In genomic region chr7:135567582-135567981, GRCm38 (mm10) we compare ENCODE assay signal across 20 mouse cellular contexts. TPM values are rescaled to one million over a fixed set of nuclear protein-coding genes. Genes with fewer than 3 reads are reported as not detected.
DNase-seq lines count a peak whose midpoint lies in the region; ATAC-seq and TF ChIP-seq lines count a peak whose summit lies in the region.
"Had no signal": no experiment of that assay in that cellular context is flagged by ENCODE, and none has a peak within 500 bp of the region (broad histone marks: within the 10 kb centered on the region; RNA-seq: fewer than 3 reads in every experiment).

No protein-coding gene starts in this region.

- in situ Hi-C loops in Patski (cut with MboI; ENCODE audit: low pct_unique_long_range_greater_than_20kb): no loop called here

- no peak overlapping the region for H3K4me3 ChIP-seq in myocyte
- H3K4me3 ChIP-seq: embryonic facial prominence, embryonic 10.5 days; forebrain, embryonic 13.5 days; heart, embryonic 15.5 days; hindbrain, embryonic 13.5 days; intestine, embryonic 15.5 days had no signal

- POLR2A ChIA-PET in Patski (lab: Charles Lee): no interaction called here

- CTCF ChIA-PET in Patski (lab: Charles Lee): interaction anchor here (1.2 kb wide), 1 partner anchor 28 kb away, joined by 3 read pairs; no protein-coding TSS in a partner anchor

- no peaks in the 10 kb centered on the region for H3K36me3 ChIP-seq in myocyte (ENCODE audit: control insufficient read depth, insufficient read depth)
- H3K36me3 ChIP-seq: embryonic facial prominence, embryonic 10.5 days; heart, embryonic 15.5 days; hindbrain, embryonic 13.5 days; intestine, embryonic 15.5 days had no signal

- peak overlapping the region; percentile 24 for H3K4me2 ChIP-seq in myocyte (ENCODE audit: low read depth)
- H3K4me2 ChIP-seq: forebrain, embryonic 13.5 days; heart, embryonic 11.5 days; heart, embryonic 15.5 days; hindbrain, embryonic 13.5 days; intestine, embryonic 15.5 days had no signal

- no peak overlapping the region for H3ac ChIP-seq in myocyte (ENCODE audit: control insufficient read depth, insufficient read length)

- H3K79me2 ChIP-seq in myocyte (ENCODE audit: control insufficient read depth, insufficient read depth): no peaks in the 10 kb centered on the region

- ATAC-seq in Patski: peak; percentile 54
- ATAC-seq: forebrain, embryonic 13.5 days; hindbrain, postnatal 0 days; intestine, embryonic 15.5 days had no signal

- DNase-seq in 3134 (ENCODE audit: extremely low read depth, insufficient read length, low spot score) (peak; percentile 21), 3T3-L1 (ENCODE audit: low read depth, low spot score) (peak; percentile 62), Patski (ENCODE audit: low read depth, low spot score) (no peak)
- no peak for DNase-seq in right cerebral cortex, postnatal 36 days (ENCODE audit: low spot score in 2 of 2)
- no peak for DNase-seq in thymus, postnatal 36 days
- DNase-seq: cerebellum, adult 2 months; cerebellum, postnatal 10 days; gastrocnemius, postnatal 10 days; heart, adult 18-20 months; heart, postnatal 14 days had no signal

- TF ChIP-seq POLR2A in myocyte (IDR thresholded peaks at IDR 0.05; ENCODE audit: insufficient read length, low read depth): no peak

- H3K27me3 ChIP-seq in Patski (no peaks in the 10 kb centered on the region), myocyte (ENCODE audit: control insufficient read depth, insufficient read depth, insufficient read length) (no peaks in the 10 kb centered on the region)
- H3K27me3 ChIP-seq: CH12.LX; forebrain, embryonic 13.5 days; heart, embryonic 15.5 days; hindbrain, embryonic 13.5 days; intestine, embryonic 15.5 days had no signal

- no peak for TF ChIP-seq CTCF in Patski (IDR thresholded peaks at IDR 0.05)

TF ChIP-seq in myocyte, 11 proteins besides CTCF, POLR2A, EP300 and RAD21:
- TF ChIP-seq E2F4 (IDR thresholded peaks at IDR 0.05; ENCODE audit: insufficient read depth) (no peak), MYOD1 (IDR thresholded peaks at IDR 0.05; ENCODE audit: control insufficient read depth in 1 of 3, insufficient read length in 2 of 3, low read depth in 2 of 3) (peak in 1 of 3 experiments; percentile 11), TCF3 (IDR thresholded peaks at IDR 0.05; ENCODE audit: insufficient read length, low read depth) (no peak), MYOG (IDR thresholded peaks at IDR 0.05; ENCODE audit: control insufficient read depth in 1 of 3, insufficient read depth in 1 of 3, insufficient read length in 2 of 3, low read depth in 2 of 3) (no peak), REST (IDR thresholded peaks at IDR 0.05; ENCODE audit: insufficient read depth, insufficient read length) (no peak), CEBPB (IDR thresholded peaks at IDR 0.05; ENCODE audit: insufficient read depth, poor library complexity, severe bottlenecking) (no peak), POLR2AphosphoS2 (IDR thresholded peaks at IDR 0.05; ENCODE audit: insufficient read length, low read depth) (no peak), SRF (IDR thresholded peaks at IDR 0.05; ENCODE audit: control insufficient read depth, insufficient read length, low read depth) (no peak)

RNA-seq across cellular contexts. Expression of gene Ptpre, which starts 30.3 kb away (rescaled TPM):
- polyA plus RNA-seq in Patski (2021): 8.8 TPM
- 2.4 TPM for polyA plus RNA-seq in myocyte (2012; fragmentation: generic; extraction: Trizol)

RNA-seq across cellular contexts. Expression of gene Clrn3, which starts 39.1 kb away (rescaled TPM):
- polyA plus RNA-seq in Patski (2021): not detected
- polyA plus RNA-seq in myocyte (2012; fragmentation: generic; extraction: Trizol): not detected
- polyA plus RNA-seq: cerebellum, adult 2 months; embryonic facial prominence, embryonic 10.5 days; embryonic facial prominence, embryonic 14.5 days; forebrain, embryonic 13.5 days; heart, embryonic 11.5 days; heart, embryonic 15.5 days; hindbrain, postnatal 0 days had no signal

Comparison
In these comparisons a context has a peak if more than half of its experiments do, and no peak if none do; other contexts are left out.
1. DNase-seq: peak in 3134 (single experiment) and 3T3-L1 (single experiment); none in Patski (single experiment), right cerebral cortex, postnatal 36 days (0 of 2) and thymus, postnatal 36 days (0 of 2).